Mouse (Mus musculus) lung, adult 18-20 months (tissue): ENCODE results near the gene Osbpl8.

Experiments used
- DNase-seq, 2 experiments: peaks; one replicate each; pipeline ENCODE4 v3.0.0; 2022; ENCODE audit warnings: mixed read lengths in 2 of 2

Osbpl8 gene

GRCm38 (mm10) chr10:111155571-111155970 is 9.0 kb upstream of the Osbpl8 start:
- DNase-seq = no peak

- DNase-seq = no peak
Measured at GRCm38 (mm10) chr10:111156394-111157190, 8.0 kb upstream of the Osbpl8 start.

DNA sequence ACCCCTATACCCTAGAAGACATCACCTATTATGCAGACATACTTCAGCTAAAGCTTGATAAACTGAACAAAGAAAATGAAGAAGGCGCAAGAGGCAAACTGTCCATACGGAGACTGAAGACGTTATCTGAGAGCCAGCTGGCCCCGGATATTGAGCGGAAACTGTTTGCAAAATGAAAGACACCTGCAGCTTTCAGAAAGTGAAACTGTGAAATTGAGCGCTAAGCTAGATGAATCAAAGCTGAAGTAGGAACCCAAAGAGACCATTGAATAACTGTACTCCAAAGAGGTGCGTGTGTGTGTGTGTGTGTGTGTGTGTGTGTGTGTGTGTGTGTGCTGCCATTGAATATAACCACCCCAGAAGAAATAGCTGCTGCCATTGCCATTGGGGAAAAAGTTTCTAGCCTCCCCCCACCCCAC is 7.3 kb upstream of the Osbpl8 start:
- no peak for DNase-seq

- DNase-seq = no peak
Measured at GRCm38 (mm10) chr10:111159789-111160522, 4.6 kb upstream of the Osbpl8 start.

GRCm38 (mm10) chr10:111160540-111160939 is 4.0 kb upstream of the Osbpl8 start:
- DNase-seq = no peak

DNA sequence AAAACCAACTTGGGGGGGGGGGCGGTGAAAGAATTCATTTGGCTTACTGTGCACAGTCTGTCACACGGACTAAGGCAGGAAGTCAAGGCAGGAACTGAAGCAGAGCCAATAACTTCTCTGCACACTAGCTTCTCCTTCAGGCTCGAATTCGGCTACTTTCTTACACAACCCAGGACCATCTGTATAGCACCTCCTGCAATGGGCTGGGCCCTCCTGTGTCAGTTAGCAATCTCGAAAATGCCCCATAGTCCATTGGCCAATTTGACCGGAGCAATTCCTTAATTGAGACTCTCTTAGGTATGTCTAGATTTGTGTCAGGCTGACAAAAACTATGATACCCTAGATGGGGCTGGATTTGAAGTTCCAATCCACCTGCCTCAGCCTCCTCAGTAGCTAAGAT is 3.2 kb upstream of the Osbpl8 start:
- DNase-seq = no peak

GRCm38 (mm10) chr10:111163025-111163424 is 1.5 kb upstream of the Osbpl8 start:
- no peak for DNase-seq

GRCm38 (mm10) chr10:111163601-111164240 is 831 bp upstream of the Osbpl8 start:
- DNase-seq = no peak

GRCm38 (mm10) chr10:111165219-111165981 is 848 bp downstream of the Osbpl8 start:
- peak; percentile 50 to 62 for DNase-seq

GRCm38 (mm10) chr10:111166057-111166841 is 1.7 kb downstream of the Osbpl8 start:
- no peak for DNase-seq

GRCm38 (mm10) chr10:111167444-111167843 is 2.9 kb downstream of the Osbpl8 start:
- no peak for DNase-seq

GRCm38 (mm10) chr10:111168305-111168704 is 3.8 kb downstream of the Osbpl8 start:
- DNase-seq = no peak

DNA sequence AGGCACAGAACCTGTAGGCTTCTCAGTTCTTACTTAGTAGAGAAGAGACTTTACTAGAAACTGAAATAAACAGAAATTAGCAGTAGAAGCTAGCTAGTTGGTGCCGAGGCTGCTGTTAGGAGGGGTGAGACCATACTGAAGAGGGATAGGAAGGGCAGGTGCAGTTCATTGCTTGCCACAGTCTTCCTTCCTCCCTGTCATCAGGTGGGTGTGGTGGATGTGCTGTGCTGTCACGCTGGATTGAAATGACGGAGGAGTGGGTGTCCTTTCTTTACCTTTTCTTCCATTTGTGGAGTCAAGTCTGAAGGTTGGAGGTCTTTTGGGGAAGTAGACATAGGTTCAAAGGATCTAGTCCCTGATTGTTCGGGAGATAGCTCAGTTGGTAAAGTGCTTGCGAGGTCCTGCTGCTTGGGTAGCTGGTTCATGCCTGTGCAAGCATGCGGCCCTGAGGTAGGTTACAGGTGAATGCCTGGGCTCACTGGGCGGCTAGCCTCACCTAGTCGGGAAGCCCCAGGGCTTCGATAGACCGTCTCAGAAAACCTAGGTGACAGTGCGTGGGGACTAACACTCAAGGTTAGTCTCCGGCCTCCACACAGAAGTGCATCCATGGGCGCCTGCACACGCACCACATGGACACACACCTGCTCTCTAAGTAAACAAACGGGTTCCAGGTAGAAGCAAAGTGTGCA is 6.8 kb downstream of the Osbpl8 start:
- no peak for DNase-seq

DNA sequence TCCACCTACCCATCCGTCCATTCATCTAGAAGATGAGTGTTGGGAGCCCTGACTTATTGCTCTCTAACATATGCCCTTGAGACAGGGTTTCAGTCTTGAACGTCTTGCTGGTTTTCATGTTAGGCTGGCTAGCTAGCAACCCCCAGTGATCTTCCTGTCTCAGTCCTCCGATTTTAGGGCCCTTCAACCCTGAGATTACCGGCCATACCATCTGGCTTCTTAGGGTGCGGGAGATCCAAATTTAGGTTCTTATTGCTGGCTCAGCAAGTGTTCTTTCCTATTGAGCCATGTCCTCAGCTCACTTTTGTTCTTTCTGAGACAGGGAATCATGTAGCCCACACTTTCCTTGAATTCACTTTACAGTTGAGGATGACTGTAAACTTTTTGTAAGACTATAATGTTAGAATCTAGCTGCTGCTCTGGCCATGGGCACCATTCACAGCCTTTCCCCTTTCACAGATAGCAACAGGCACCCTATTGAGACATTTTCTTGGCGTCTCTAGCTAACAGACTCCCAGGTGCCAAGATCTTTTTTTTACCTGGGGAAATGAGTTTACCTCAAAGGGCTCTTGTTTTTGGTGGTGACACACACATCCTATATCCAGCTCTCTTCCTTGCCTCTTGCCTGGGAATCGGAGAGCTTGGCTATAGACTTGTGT is 9.2 kb downstream of the Osbpl8 start:
- DNase-seq = no peak

- DNase-seq = no peak
Measured at GRCm38 (mm10) chr10:111177336-111177735, 12.8 kb downstream of the Osbpl8 start.

GRCm38 (mm10) chr10:111178024-111178423 is 13.5 kb downstream of the Osbpl8 start:
- no peak for DNase-seq

DNA sequence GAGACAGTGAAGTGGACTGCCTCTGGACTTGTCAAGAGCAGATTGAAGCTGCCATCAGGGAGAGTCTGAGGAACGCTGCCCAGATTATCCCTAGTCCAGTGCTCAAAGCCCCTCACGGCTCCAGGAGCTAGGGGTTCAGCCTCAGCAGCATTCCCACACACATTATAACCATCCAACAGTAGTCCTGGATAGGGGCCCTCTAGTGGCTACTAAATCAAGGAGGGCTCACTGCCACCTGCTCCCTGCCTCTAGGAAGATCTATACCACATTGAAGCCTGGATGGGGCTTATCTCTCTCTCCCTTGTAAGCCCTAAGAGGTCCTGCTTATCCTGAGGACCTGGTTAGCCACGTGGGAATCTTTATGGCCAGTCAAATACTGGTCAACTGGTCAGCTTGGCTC is 16.1 kb downstream of the Osbpl8 start:
- no peak for DNase-seq

GRCm38 (mm10) chr10:111183634-111184270 is 19.2 kb downstream of the Osbpl8 start:
- DNase-seq = no peak

GRCm38 (mm10) chr10:111185574-111186269 is 21.2 kb downstream of the Osbpl8 start:
- DNase-seq = no peak
